Mouse (Mus musculus): ENCODE data around the gene Gm9887. TPM values are rescaled to one million over a fixed set of nuclear protein-coding genes. Genes with fewer than 3 reads are reported as not detected.

The Gm9887 gene
- 1 to 10 TPM in 1 of 2 experiments, under 1 TPM in 1; 0.58 to 1.1 TPM for total RNA-seq (2021)
- long read RNA-seq, experiment 1, partial matches to known transcripts: 0 of 1 reads
- long read RNA-seq, experiment 1, other reads (novel, unspliced or antisense): 0 of 1 reads
- long read RNA-seq, experiment 2: 0 reads

DNA sequence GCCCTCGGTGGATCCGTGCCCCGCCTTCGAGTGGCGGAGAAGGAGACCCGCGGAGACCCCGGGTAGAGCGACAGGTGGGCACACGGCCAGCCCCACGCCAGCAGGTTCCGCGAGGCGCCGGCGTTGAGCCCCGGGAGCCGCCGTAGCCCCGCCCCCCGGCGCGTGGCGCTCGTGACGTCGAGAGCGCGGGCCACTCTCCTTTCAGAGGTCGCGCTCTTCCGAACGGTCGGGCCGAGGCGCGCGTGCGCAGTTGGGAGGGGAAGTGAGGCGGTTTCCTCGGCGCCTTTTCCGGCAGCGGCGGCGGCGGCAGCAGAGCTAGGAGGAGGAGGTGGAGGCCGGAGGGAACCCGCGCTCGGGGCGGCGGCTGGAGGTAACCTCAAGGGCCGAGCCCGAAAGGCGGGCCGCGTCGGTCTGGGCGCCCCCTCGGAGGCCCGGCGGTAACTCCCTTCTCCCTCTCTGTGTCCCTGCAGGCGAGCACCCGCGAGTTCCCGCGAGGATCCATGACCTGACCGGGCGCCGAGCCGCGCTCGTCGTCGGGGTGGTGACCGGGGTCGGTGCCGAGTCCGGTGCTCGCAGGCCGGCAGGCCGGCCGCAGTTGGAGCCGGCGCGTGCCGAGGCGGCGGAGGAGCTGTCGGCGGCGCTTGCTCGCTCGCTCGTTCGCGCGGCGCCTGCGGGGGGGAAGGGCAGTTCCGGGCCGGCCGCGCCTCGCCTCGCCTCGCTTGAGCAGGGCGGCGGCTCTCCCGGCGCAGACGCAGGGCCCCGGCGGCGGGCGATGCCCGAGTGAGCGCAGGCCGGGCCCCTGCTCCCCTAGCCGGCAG lies at the start of gene Gm9887, which contains the start of gene Arf6:
Gene Gm9887, minus strand, starts transcription at position 605 of the 818 bp plus-strand sequence.
Gene Arf6, plus strand, starts transcription at position 297 of the 818 bp plus-strand sequence.
- peak; percentile 97 for DNase-seq (ENCODE audit: low spot score in 2 of 2)

DNA sequence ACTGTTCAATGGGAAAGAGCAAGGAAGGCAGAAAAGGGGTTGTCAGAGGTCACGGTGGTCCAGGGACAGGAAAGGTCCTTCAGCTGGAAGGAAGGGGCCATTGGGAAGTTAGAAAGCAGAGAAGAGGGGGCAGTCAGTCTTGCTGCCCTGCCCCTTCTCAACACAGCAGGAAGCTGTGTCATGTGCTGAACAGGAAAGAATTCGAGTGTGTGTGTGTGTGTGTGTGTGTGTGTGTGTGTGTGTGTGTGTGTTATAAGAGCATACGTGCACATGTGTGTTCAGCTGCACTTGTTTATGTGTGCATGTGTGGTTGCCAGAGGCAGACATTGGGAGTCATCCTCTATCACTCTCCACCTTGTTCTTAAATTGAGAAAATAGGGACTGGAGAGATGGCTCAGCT lies 48.5 kb upstream of the Gm9887 start:
- no peak for DNase-seq (ENCODE audit: low spot score in 2 of 2)

DNA sequence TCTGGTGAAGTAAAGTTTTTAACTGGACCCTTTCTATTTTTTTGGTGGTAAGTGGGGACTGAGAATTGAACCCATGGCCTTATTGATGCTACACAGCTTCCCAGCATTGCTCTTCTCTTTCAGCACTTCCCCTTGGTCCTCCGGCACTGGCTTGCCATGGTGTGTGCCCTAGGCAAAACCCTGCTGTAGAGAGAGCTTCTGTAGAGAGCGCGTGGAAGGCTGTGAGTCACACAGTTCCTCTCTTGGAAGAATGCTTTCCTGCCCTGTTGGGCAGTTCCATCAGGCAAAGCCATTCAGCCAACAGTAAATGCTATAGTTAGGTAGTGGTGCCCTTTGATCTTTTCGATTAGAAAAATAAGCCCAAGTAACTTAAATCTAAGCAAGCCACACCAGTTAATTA lies 47.3 kb upstream of the Gm9887 start:
- no peak for DNase-seq (ENCODE audit: low spot score in 2 of 2)

DNA sequence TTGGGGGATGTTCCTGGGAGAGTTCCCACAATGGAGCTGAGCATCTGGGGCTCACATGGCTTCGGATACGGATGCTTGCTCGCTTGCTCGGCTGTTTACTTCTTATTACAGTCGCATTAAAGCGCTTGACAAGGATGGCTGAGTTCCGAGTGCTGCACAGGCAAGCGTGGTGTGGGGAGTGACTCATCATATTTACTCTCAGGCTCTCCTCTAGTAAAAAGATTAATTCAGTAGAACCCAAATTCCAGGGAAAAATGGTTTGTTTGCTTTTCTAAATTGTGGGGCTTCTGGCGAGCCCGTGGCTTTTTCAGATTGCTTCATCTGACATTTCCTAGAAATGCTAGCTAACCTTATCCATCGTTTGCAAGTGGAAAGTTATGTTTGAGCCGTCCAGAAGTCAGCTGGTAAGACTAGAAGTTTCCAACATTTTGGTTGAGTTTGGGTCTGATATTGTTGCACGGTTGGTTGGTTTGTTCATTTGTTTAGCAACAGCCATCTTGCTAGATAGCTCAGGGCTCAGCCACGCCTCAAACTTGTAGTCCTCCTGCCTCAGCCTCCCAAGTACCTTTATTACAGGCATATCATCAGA lies 46.9 kb upstream of the Gm9887 start:
- peak in 1 of 2 experiments; percentile 18 for DNase-seq (ENCODE audit: low spot score in 2 of 2)

DNA sequence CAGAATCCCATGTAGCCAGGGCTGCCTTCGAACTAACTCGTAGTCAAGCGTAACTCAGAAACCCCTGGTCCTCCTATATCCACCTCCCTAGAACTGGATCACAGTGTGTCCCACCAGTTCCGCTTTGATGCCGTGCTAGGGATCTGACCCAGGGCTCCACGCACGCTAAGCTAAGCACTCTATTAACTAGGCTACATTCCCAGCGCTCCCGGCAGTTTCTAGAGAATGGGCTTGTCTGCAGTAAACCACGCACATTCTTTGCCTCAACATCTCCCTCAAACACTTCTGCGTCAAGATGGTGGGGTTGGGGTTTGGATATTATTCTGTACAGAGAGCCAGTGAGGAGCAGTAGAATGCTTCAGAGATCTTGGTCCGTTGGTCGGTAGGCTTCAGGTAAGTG lies 46.3 kb upstream of the Gm9887 start:
- no peak for DNase-seq (ENCODE audit: low spot score in 2 of 2)

DNA sequence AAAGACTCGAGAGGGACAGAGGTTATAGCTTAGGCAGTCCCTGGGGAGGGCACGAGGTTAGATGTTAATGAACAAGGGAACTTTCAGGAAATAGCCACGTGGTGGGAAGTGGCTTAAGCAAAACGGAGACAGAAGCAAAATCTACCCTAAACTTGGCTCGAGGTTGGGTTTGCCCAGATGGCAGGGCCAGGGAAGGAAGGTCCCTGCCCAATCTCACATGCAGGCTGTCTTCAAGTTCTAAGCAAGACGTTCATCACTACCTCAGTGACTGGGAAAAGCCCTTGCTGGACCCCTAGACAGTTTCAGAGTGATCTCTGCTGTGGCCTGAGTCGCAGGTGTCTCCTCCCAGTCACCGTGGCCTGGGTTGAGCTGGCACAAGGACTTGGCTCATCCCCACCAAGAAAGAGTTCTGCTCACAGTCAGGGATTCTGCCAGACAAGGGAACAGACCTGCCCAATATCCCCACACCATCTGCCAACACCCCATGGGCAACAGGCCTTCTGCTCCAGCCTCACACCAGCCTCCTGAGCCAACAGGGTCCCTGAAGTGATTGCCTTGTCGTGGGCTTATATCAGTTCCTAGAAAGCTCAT lies 45.5 kb upstream of the Gm9887 start:
- DNase-seq (ENCODE audit: low spot score in 2 of 2): no peak

DNA sequence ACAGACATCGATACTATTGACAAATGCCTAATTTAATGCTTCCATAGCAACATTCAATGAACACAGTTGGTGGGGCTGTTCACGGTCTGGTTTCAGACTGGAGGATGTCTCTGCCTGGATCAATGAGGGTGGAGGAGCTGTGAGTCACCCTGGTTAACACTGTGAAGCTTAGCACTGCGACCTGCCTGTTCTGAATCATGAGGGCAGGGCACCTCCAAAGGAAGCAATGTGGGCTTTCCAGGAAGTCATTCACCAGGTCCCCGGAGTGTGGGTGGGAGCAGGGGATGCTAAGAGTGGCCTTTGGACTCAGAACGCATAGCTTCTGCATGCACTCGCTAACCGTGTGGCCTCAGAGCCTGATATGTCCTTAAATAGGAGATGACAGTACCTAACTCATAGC lies 44.5 kb upstream of the Gm9887 start:
- no peak for DNase-seq (ENCODE audit: low spot score in 2 of 2)

DNA sequence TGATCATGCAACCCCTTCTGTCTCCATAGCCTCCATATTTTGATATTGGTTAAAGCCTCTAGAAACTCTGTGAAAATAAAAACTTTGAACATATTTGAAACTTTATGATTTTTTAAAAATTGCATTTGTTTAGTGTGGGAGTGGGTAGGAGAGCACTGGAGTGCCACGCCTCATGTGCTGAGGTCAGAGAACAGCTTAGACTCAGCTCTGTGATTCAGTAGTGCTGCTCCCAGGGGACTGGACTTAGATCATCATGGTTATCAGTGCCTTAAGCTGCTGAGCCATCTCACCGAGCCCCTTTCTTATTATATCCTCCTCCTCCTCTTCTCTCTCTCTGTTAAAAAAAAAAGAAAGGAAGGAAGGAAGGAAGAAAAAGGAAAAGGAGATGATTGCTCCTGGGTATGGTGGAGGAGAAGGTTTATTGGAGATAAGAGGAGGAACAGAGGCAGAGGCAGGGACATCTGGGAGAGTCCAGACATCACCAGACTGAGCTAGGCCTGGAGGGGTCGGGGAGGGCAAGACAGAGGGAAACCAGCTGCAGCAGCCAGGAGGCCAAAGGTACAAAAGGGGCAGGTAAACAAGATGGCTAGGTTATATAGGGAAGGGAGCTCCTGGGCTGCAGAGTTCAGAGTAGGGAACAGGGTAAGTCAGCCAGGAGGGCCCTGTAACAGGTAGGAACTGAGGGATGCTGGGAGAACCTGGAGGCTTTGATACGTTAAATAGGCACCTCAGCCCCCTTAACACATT lies 42.7 kb upstream of the Gm9887 start:
- DNase-seq (ENCODE audit: low spot score in 2 of 2): no peak

DNA sequence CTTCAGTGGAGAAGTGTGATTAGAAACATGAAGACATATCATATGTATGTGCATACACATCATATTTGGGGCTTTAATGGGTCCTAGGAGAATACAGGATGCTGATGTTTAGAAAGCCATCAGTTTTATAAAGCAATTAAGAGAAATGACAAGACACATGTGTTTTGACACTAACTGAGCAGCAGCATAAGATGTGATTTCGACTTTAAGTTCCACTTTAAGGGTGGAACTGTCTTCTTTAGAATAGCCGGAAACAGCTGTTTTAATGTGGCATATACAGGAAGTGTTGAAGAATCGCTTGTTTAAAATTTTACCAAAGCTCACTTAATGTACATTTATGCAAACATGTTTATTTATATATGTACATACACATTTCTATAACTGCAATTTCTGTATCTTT lies 41.0 kb upstream of the Gm9887 start:
- no peak for DNase-seq (ENCODE audit: low spot score in 2 of 2)

DNA sequence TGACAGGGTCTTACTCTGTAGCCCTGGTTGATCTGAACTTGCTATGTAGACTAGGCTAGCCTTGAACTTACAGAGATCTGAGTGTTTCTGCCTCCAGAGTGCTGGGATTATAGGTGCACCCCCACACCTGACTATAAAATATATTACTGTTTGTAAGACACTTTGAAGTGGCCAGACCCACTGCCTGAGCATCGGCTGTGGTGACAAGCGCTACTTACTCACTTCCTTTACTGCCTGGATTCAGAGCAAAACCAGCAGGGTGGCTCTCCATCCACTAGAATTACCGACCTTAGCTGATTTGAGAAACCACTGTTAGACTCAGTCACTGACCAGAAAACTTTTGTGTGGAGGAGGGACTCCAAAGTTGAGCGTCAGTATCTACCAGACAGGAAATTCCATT lies 39.7 kb upstream of the Gm9887 start:
- DNase-seq (ENCODE audit: low spot score in 2 of 2): no peak

DNA sequence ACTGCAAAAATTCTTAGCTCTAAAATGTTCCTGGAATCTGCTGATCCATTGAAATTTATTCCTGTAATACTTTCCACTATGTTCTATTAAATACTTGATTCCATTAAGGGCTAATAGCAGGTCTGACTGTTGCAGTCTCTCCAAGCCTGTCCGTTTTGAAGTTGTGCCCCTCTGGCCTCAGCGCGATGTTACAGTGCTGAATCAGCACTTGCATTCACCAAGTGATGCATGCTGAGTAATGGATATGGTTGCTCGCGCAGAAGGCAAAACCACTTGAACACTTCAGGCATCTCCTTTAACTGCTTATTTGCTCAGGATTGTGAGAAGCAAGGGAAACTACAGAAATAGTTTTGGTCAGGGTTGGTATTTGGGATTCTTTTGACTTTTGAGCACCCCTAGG lies 38.5 kb upstream of the Gm9887 start:
- DNase-seq (ENCODE audit: low spot score in 2 of 2): no peak

DNA sequence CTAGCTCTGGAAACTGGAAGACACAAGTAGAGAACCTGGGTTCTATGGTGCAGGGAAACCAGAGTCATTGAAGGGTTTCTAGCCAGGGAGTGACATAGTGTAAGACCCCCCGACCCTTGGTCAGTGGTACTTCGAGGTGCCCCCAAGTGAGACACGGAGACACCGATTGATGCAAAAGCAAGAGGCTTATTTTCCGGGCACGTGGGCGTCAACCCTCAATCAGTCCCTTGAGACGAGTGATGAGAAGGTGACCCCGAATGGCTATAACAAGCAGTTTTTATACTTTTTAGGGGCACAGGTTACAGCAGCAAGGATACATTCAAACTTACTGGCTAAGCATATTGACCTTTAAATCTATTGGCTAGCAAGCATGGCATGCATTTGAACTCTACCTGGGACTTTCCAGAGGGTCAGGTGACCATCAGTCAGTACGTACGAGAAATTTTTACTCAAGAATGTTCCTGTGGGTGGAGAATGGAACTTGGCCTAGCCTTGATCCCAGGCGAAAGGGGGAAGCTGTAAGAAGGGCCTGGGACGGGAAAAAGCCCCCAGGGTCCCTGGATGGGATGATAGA lies 30.4 kb upstream of the Gm9887 start:
- DNase-seq (ENCODE audit: low spot score in 2 of 2): no peak

DNA sequence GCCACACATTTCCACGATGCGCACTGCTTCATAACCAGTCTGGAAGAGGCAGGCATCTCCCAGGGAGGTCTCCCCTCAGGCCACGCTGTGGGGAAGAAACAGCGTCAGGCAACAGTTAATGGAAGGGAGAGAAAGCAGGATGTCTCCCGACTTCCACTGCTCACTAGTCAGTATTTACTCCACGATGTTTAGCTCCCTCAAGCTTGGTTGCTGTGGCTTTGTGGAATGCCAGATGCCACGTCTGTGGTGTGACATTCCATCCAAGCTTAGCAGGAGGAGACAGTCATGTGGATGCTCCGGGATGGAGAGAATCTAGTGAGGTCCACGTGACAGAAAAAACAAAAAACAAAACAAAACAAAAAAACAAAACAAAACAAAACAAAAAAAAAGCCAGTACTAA lies 29.8 kb upstream of the Gm9887 start:
- DNase-seq (ENCODE audit: low spot score in 2 of 2): no peak

DNA sequence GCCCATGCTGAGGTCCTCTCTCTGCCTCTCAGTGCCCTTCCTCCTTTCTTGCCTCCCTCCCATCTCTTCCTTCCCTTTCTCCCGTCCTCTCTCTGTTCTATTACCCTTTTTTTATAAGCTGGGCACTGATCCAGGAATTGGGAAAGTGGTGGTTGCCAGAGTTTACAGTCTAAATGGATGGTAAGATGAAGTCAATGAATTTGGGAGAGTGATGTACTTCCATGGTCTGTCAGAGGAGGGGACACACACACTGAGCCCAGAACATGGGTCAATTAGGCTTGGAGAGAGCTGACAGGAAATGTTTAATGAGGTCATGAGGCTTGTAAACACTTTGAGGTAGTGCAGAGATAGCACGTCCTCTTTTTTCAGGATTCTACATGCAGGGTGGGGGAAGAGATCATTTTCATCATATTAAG lies 28.6 kb upstream of the Gm9887 start:
- DNase-seq (ENCODE audit: low spot score in 2 of 2): no peak

DNA sequence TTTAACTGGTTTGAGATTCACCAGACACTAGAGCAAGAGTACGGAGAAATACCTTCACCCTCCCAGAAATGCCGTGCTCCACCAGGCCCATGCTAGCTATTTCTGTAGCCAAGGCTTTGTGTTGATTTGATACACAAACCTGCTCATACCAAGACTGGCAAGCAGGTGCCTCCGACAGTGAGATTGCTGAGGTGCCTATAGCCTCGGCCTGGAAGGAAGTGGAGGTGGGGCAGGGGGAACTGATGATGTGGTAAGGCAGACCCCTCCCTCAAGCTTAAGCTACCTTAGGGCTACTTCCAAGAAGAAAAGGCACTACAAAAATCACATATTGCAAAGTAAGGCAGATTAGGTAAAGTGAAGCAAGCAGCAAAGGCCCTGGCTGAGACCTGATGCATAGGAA lies 28.1 kb upstream of the Gm9887 start:
- no peak for DNase-seq (ENCODE audit: low spot score in 2 of 2)

DNA sequence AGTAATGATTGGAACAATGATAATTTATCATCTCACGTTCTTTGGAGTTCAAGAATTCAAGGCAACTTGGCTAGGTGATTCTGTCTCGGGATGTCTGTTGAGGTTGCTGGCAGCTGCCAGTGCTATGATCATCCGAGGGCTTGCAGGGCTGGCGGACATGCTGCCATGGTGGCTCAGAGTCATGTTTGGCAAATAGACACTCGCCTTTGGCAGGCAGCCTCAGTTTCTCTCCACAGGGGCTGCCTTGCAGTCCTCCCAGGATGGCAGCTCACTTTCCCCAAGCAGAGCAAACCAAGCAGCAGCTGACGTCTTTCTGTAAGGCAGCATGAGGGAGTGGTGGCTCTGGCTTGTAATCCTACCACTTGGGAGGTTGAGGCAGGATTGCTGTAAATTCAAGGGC lies 22.2 kb upstream of the Gm9887 start:
- DNase-seq (ENCODE audit: low spot score in 2 of 2): peak in 1 of 2 experiments; percentile 44

DNA sequence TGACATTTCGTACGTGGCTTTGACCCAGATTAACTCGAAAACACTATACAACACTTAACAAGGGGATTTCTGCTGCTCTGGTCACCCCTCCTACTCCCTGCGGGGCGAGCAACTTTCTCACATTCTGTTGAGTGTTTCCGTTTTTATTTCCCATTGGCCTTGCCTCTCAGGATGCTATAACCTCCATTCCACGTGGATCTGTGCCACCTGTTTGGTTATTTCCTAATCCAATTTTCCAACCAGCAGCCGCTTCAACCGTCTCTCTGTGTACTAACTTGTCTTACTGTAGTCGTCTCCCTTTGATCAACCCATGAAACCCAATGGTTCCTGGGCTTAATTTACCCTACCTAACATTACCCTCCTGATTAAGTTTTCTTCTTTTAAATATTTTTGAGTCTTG lies 20.8 kb upstream of the Gm9887 start:
- DNase-seq (ENCODE audit: low spot score in 2 of 2): no peak

DNA sequence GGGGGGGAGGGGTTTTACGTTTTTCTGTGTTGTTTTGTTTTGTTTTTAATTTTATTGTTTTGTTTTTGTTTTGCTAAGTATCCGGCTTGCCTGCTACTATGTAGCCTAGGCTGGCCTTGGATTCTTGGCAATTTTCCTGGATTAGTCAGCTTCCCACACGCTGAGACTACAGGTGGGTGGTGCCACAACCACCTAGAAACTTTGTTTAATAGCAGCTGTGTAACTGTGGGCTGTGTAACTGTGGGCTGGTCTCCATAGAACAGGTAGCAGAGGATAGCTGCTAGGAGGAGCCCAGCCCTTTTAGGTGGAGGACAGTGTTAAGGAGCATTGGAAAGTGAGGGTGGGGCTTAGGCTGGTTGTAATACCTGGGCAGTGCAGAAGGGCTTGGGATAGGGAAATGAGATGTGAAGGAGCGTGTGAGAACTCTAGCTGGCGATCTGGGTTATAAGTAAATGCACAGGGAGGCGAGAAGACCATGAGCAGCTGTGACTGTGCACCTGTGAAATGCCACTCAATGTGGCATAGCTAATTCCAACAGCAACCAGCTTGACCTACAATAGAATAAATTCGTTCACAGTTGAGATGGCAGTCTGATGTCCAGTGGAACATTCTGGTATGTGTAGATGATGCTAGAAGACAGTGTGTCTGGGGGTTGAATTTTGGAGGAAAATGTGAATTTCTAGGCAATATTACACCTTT lies 17.9 kb upstream of the Gm9887 start:
- DNase-seq (ENCODE audit: low spot score in 2 of 2): no peak

DNA sequence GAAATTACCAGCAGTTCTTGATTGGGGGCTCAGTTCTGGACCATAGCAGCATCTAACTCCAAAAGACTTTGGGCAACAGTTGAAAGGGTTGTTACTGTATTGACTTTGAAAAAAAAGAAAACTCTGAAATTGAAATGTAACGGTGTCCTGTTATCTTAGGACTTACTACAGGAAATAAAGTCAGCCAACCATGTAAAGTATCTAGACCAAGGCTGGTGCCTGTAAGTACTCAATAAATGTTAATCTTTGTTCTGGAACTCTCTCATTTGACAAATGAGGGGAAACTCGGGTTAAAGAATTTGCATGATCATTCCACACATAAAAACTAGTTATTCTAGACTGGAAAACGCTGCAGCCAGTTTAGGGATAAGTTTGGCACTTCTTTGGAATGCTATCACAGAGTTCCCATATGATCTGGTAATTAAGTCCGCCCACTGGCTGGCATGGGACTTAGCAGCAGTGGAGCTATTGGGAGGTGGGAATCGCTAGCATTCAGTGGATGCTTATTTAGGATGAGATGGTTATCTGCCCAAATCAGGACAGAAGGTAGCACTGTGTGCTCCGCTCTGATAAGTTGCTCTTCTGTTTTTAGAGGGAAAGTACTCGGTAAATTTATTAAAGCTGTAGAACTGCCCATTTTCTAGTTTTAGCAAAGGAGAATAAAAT lies 17.1 kb upstream of the Gm9887 start:
- peak in 1 of 2 experiments; percentile 45 for DNase-seq (ENCODE audit: low spot score in 2 of 2)

DNA sequence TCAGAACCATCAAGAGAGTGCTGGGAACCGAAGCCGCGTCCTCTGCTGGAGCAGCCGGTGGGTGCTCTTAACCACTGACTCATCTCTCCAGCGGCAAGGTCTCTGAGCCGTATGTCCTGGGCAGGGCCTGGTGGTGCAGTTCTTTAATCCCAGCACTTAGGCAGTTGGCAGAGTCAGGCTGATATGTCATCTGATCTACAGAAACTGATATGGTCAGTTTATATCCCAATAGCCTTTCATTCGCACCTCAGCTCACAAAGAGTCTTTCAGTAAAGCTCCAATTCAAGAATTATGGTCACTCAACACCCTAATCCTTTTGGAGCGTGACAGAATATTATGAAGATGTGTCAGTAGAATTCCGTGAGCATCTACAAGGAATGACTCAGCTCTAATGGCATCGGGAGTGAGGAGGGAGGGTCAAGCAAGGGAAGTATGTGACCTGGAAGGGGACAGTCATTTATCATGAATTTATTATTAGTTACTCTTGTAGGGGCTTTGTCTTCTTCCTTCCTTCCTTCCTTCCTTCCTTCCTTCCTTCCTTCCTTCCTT lies 16.1 kb upstream of the Gm9887 start:
- no peak for DNase-seq (ENCODE audit: low spot score in 2 of 2)
